Mouse (Mus musculus) midbrain, embryonic 14.5 days (tissue): ENCODE results near the gene Lemd2. TPM values are rescaled to one million over a fixed set of nuclear protein-coding genes. Genes with fewer than 3 reads are reported as not detected.

ENCODE experiments used
- ATAC-seq: fragments of 200-750 bp; cut with Nextera tagmentation; 2 replicates; pipeline ENCODE4 v1.8.0; 2017; ENCODE audit warnings: moderate number of reproducible peaks, moderate library complexity; ENCODE audit not compliant: low FRiP score, low TSS enrichment
- DNase-seq: peaks from one replicate; pipeline ENCODE4 v3.0.0-alpha.2; 2015
- H3K27ac ChIP-seq: fragments of 300-500 bp; sonication (generic); replicated peaks from 2 replicates; pipeline ENCODE4 v1.5.1; 2014; ENCODE audit warnings: mild to moderate bottlenecking, low read depth, low read length, moderate library complexity
- H3K27me3 ChIP-seq: fragments of 300-500 bp; sonication (generic); 2 replicates; pipeline ENCODE4 v1.6.1; 2014; ENCODE audit warnings: low read length, control low read depth, mixed read lengths; ENCODE audit not compliant: control insufficient read depth, insufficient read depth
- H3K36me3 ChIP-seq: fragments of 300-500 bp; sonication (generic); 2 replicates; pipeline ENCODE4 v1.6.1; 2014; ENCODE audit warnings: low read length, control low read depth; ENCODE audit not compliant: control insufficient read depth, insufficient read depth
- H3K4me1 ChIP-seq: fragments of 300-500 bp; sonication (generic); 2 replicates; pipeline ENCODE4 v1.6.1; 2014; ENCODE audit warnings: mild to moderate bottlenecking, antibody characterized with exemption, low read length, control low read depth; ENCODE audit not compliant: control insufficient read depth, insufficient read depth
- H3K4me2 ChIP-seq: fragments of 300-500 bp; sonication (generic); 2 replicates; pipeline ENCODE4 v1.6.1; 2014; ENCODE audit warnings: mild to moderate bottlenecking, low read length, moderate library complexity
- H3K4me3 ChIP-seq: fragments of 300-500 bp; sonication (generic); replicated peaks from 2 replicates; pipeline ENCODE4 v1.5.1; 2014; ENCODE audit warnings: low read depth, low read length
- H3K9ac ChIP-seq: fragments of 300-500 bp; sonication (generic); replicated peaks from 2 replicates; pipeline ENCODE4 v1.6.1; 2014; ENCODE audit warnings: mild to moderate bottlenecking, low read length, moderate library complexity
- H3K9me3 ChIP-seq: fragments of 300-500 bp; sonication (generic); 2 replicates; pipeline ENCODE4 v1.6.1; 2016; ENCODE audit warnings: low read length, control low read depth, mixed read lengths; ENCODE audit not compliant: control insufficient read depth
- WGBS: fragments of 180-500 bp; shearing (Covaris S2); extraction: QIAGEN DNeasy Blood & Tissue Kit; methylation state at CpG from one replicate; pipeline ENCODE4 v1.1.7; 2014; 5-methylcytosine and 5-hydroxymethylcytosine counted together
- polyA plus RNA-seq: library from polyadenylated mRNA; unstranded; fragments of >200 nt; fragmentation: Nextera tagmentation; extraction: Ambion mirVana; gene quantifications from 2 replicates; pipeline ENCODE4 v1.2.1, GENCODE M21; 2014

The Lemd2 gene
- polyA plus RNA-seq, 1 experiment from 2014 or later: 20.8 TPM

- Histone ChIP-seq H3K27ac (no peak overlapping the region), H3K4me1 (peaks cover 7% of the 10 kb centered on the region), H3K27me3 (no peaks in the 10 kb centered on the region), H3K36me3 (no peaks in the 10 kb centered on the region), H3K4me2 (no peak overlapping the region), H3K9ac (no peak overlapping the region), H3K9me3 (no peaks in the 10 kb centered on the region), H3K4me3 (no peak overlapping the region)
- 36% methylated on average over 6 of the region's 6 CpGs for WGBS
- ATAC-seq (no peak), DNase-seq (no peak)
Measured at GRCm38 (mm10) chr17:27218916-27219315, 14.6 kb upstream of the Lemd2 start.

DNA sequence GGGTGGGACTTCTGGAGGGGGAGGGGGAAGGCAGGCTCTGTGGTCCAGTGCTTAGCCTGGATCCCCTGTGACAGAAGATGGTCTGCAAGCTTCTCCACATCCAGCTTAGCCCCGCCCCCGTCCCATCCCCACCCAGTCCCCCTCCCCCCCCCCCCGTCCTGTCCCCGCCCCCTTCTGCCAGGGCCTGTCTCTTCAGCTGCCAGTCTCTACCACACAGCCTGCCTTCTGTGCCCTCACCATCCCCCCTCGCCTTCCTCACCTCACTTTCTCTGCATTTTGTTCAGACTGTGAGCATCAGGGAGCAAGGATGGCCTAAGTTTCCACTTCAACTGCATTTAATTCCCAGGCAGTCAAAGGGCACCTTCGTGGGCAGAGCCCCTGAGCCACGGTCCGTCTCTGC lies 14.1 kb upstream of the Lemd2 start:
- peaks cover 7% of the 10 kb centered on the region for H3K4me1 ChIP-seq
- 46% methylated on average over 5 of the region's 8 CpGs for WGBS

DNA sequence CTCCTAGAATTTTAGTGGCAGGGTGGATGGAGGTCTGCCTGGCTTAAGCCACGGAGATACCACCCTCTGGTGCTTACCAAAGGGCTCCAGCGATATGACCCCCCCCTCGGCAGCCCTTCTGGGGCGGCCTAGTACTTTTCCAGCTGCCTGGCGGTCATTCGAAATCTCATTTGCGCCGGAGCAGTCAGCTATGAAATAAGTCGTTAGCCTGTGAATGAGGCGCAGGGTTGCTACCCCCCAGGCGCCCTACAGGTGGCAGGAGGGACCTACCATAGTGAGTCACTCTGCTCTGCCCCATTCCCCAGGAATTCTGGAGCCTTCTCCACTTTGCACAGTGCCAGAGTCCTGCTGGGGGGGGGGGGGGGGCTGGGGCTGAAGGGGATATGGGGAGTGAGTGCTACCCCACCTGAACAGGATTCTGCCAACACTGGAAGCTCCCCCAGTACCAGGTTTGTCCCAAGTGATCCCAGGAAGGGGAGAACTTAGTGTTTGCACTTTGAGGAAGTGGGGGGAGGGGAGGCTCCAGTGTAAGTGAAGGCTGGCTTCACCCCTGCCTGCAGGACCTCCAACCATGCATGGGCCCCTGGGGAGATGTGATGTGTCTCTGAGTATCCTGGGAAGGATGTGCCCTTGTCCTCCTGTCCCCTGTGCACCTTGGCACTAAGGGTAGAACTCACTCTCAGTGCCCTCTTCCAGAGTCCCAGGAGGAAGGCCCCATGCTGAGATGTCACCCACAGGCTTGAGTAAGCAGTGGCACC lies 8.7 kb upstream of the Lemd2 start:
- 2% methylated on average over 11 of the region's 11 CpGs for WGBS
- H3K27me3 ChIP-seq: no peaks in the 10 kb centered on the region
- DNase-seq (peak; percentile 78), ATAC-seq (no peak)
- no peak overlapping the region for H3K4me2 ChIP-seq
- no peak overlapping the region for H3K4me3 ChIP-seq
- H3K36me3 ChIP-seq: no peaks in the 10 kb centered on the region
- no peak overlapping the region for H3K27ac ChIP-seq
- H3K9ac ChIP-seq: no peak overlapping the region
- no peaks in the 10 kb centered on the region for H3K9me3 ChIP-seq
- H3K4me1 ChIP-seq: peaks cover 5% of the 10 kb centered on the region

More for the DNA sequence above, 14.1 kb upstream of the Lemd2 start:
- DNase-seq: no peak
- Histone ChIP-seq H3K4me3 (no peak overlapping the region), H3K9me3 (no peaks in the 10 kb centered on the region), H3K27me3 (no peaks in the 10 kb centered on the region), H3K27ac (no peak overlapping the region), H3K36me3 (no peaks in the 10 kb centered on the region), H3K4me2 (no peak overlapping the region), H3K9ac (no peak overlapping the region)
- ATAC-seq: no peak

DNA sequence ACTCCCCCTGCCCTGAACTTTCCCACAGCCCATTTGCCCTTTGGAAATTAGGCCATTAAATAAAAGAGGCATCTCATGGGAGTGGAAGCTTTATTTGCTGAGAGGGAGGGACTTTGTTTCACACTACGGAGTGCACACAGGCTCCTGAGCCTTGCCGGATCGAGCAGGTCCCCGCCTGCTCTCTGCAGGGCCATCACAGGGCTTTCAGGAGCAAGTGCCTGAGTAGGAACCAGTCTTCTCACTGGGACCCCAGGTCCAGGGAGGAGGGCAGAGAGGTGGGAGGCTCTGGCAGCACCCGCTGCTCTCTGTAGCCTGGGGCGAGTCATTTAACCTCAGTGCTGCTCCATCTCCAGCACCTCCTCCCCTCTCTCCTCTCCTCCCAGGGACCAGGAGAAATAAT lies 7.7 kb upstream of the Lemd2 start:
- peaks cover 5% of the 10 kb centered on the region; the same call in 1 of the 2 replicates for H3K4me1 ChIP-seq
- H3K9me3 ChIP-seq: no peaks in the 10 kb centered on the region
- H3K27ac ChIP-seq: no peak overlapping the region
- no peak overlapping the region for H3K9ac ChIP-seq
- no peaks in the 10 kb centered on the region for H3K36me3 ChIP-seq
- no peak overlapping the region for H3K4me2 ChIP-seq
- WGBS: 35% methylated on average over 6 of the region's 6 CpGs
- H3K4me3 ChIP-seq: no peak overlapping the region
- ATAC-seq (no peak), DNase-seq (no peak)
- H3K27me3 ChIP-seq: no peaks in the 10 kb centered on the region

GRCm38 (mm10) chr17:27207113-27207707 lies 2.9 kb upstream of the Lemd2 start:
- 73% methylated on average over 11 of the region's 11 CpGs for WGBS
- Histone ChIP-seq H3K9me3 (no peaks in the 10 kb centered on the region), H3K4me2 (no peak overlapping the region), H3K4me3 (no peak overlapping the region), H3K4me1 (peaks cover 30% of the 10 kb centered on the region), H3K27me3 (no peaks in the 10 kb centered on the region), H3K27ac (no peak overlapping the region), H3K36me3 (no peaks in the 10 kb centered on the region), H3K9ac (no peak overlapping the region)
- ATAC-seq: no peak
- DNase-seq: no peak

GRCm38 (mm10) chr17:27203358-27204074 lies 753 bp downstream of the Lemd2 start:
- Histone ChIP-seq H3K9me3 (no peaks in the 10 kb centered on the region), H3K27ac (peak overlapping the region; percentile 98), H3K27me3 (no peaks in the 10 kb centered on the region), H3K4me3 (peak overlapping the region; percentile 88), H3K4me1 (peaks cover 28% of the 10 kb centered on the region), H3K9ac (peak overlapping the region; percentile 98), H3K4me2 (peak overlapping the region; percentile 92), H3K36me3 (peaks cover 33% of the 10 kb centered on the region)
- WGBS: under 1% methylated on average over 71 of the region's 74 CpGs
- ATAC-seq: peak; percentile 55
- peak; percentile 57 for DNase-seq

- no peaks in the 10 kb centered on the region for H3K27me3 ChIP-seq
- 47% methylated on average over 14 of the region's 14 CpGs for WGBS
- H3K4me2 ChIP-seq: peak overlapping the region; percentile 92
- H3K4me1 ChIP-seq: peaks cover 28% of the 10 kb centered on the region
- H3K36me3 ChIP-seq: peaks cover 38% of the 10 kb centered on the region
- ATAC-seq: no peak
- H3K4me3 ChIP-seq: peak overlapping the region; percentile 88
- peak overlapping the region; percentile 98 for H3K27ac ChIP-seq
- no peak for DNase-seq
- H3K9me3 ChIP-seq: no peaks in the 10 kb centered on the region
- peak overlapping the region; percentile 98 for H3K9ac ChIP-seq
Measured at GRCm38 (mm10) chr17:27202919-27203357, 1.3 kb downstream of the Lemd2 start.

DNA sequence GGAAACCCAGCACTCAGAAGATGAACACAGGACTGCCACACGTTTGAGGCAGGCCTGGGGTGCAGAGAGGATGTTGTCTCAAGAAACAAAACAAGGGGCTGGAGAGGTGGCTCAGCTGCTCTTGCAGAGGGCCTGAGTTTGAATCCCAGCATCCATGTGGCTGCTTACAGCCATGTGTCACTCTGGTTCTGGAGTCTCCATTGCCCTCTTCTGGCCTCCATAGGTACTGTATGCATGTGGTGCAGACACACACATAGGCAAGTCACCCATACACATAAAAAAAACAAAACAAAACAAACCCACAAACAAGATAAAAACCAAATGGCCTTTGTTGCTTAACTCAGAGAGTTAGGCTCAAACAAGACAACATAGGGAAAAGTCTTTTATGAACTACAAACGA lies 2.3 kb downstream of the Lemd2 start:
- ATAC-seq: no peak
- DNase-seq: no peak
- 89% methylated on average over 2 of the region's 2 CpGs for WGBS

More for the DNA sequence above, 2.3 kb downstream of the Lemd2 start:
- H3K9me3 ChIP-seq: no peaks in the 10 kb centered on the region
- H3K9ac ChIP-seq: no peak overlapping the region
- H3K4me2 ChIP-seq: no peak overlapping the region
- H3K27me3 ChIP-seq: no peaks in the 10 kb centered on the region
- H3K4me3 ChIP-seq: no peak overlapping the region
- no peak overlapping the region for H3K27ac ChIP-seq
- H3K36me3 ChIP-seq: peaks cover 48% of the 10 kb centered on the region
- peaks cover 28% of the 10 kb centered on the region for H3K4me1 ChIP-seq
